Mouse (Mus musculus): Measurements from ENCODE around the gene Vmn1r4.

Vmn1r4 gene

GRCm38 (mm10) chr6:56923726-56924707 is at the start of gene Vmn1r4, which contains the start of gene Nt5c3:
TSS of gene Vmn1r4 (plus strand) at chr6:56924015.
TSS of gene Nt5c3 (minus strand) at chr6:56923932.
- peak; percentile 91 to 96 for DNase-seq

- no peak for DNase-seq
Measured at GRCm38 (mm10) chr6:56876870-56877269, 46.9 kb upstream of the Vmn1r4 start.

GRCm38 (mm10) chr6:56877985-56878384 is 45.8 kb upstream of the Vmn1r4 start:
- DNase-seq: no peak

GRCm38 (mm10) chr6:56879352-56879955 is 44.4 kb upstream of the Vmn1r4 start:
- no peak for DNase-seq

GRCm38 (mm10) chr6:56888561-56888960 is 35.3 kb upstream of the Vmn1r4 start:
- DNase-seq: no peak

- DNase-seq: no peak
Measured at GRCm38 (mm10) chr6:56890762-56891161, 33.1 kb upstream of the Vmn1r4 start.

- DNase-seq: no peak
Measured at GRCm38 (mm10) chr6:56899601-56900000, 24.2 kb upstream of the Vmn1r4 start.

GRCm38 (mm10) chr6:56901336-56901735 is 22.5 kb upstream of the Vmn1r4 start:
- DNase-seq: no peak

GRCm38 (mm10) chr6:56901824-56902386 is 21.9 kb upstream of the Vmn1r4 start:
- DNase-seq: peak; percentile 66 to 77

GRCm38 (mm10) chr6:56902606-56903520 is 21.0 kb upstream of the Vmn1r4 start:
- DNase-seq: no peak

- no peak for DNase-seq
Measured at GRCm38 (mm10) chr6:56903831-56904230, 20.0 kb upstream of the Vmn1r4 start.

GRCm38 (mm10) chr6:56904330-56904729 is 19.5 kb upstream of the Vmn1r4 start:
- no peak for DNase-seq

- no peak for DNase-seq
Measured at GRCm38 (mm10) chr6:56904982-56905381, 18.8 kb upstream of the Vmn1r4 start.

GRCm38 (mm10) chr6:56905486-56905885 is 18.3 kb upstream of the Vmn1r4 start:
- no peak for DNase-seq

- DNase-seq: no peak
Measured at GRCm38 (mm10) chr6:56906121-56906846, 17.5 kb upstream of the Vmn1r4 start.

- no peak for DNase-seq
Measured at GRCm38 (mm10) chr6:56907973-56908372, 15.8 kb upstream of the Vmn1r4 start.

GRCm38 (mm10) chr6:56908397-56908796 is 15.4 kb upstream of the Vmn1r4 start:
- DNase-seq: no peak

- peak; percentile 35 to 68 for DNase-seq
Measured at GRCm38 (mm10) chr6:56908912-56909311, 14.9 kb upstream of the Vmn1r4 start.

- no peak for DNase-seq
Measured at GRCm38 (mm10) chr6:56910910-56911309, 12.9 kb upstream of the Vmn1r4 start.

GRCm38 (mm10) chr6:56913092-56913858 is 10.5 kb upstream of the Vmn1r4 start:
- DNase-seq: no peak

GRCm38 (mm10) chr6:56916279-56916678 is 7.5 kb upstream of the Vmn1r4 start:
- no peak for DNase-seq
